27 mouse cellular contexts compared by ENCODE assay signal in genomic region chr7:113556138-113556537, GRCm38 (mm10). TPM values are rescaled to one million over a fixed set of nuclear protein-coding genes. Genes with fewer than 3 reads are reported as not detected.
DNase-seq lines count a peak whose midpoint lies in the region; ATAC-seq and TF ChIP-seq lines count a peak whose summit lies in the region.
"Had no signal": no experiment of that assay in that cellular context is flagged by ENCODE, and none has a peak within 500 bp of the region (broad histone marks: within the 10 kb centered on the region; RNA-seq: fewer than 3 reads in every experiment).

No protein-coding gene starts in this region.

- ATAC-seq in megakaryocyte, adult 5-6 weeks (ENCODE audit: poor library complexity, severe bottlenecking): peak; percentile 56
- ATAC-seq: CD4-positive, CD25-positive, alpha-beta regulatory T cell, adult 4 months; forebrain, postnatal 0 days; hindbrain, postnatal 0 days; intestine, embryonic 16.5 days; Patski had no signal

- TF ChIP-seq POLR2A in spleen, adult 2 months (IDR thresholded peaks at IDR 0.05; ENCODE audit: low read depth, low read length): no peak
- no peak for TF ChIP-seq POLR2A in bone marrow macrophage, adult 2 months (IDR thresholded peaks at IDR 0.05; ENCODE audit: borderline replicate concordance, low read depth, low read length)

- no peak for DNase-seq in spleen, adult 2 months (ENCODE audit: low read depth in 1 of 2, low spot score in 2 of 2)
- no peak for DNase-seq in spleen, postnatal 14 days (ENCODE audit: low spot score in 2 of 2)
- DNase-seq in retina, postnatal 1 day: no peak
- DNase-seq in embryo, embryonic 9.5 days (ENCODE audit: extremely low spot score): no peak
- DNase-seq in lung, postnatal 36 days: no peak
- DNase-seq: adrenal gland, postnatal 36 days; cerebellum, adult 11 months; cerebellum, adult 9-10 months; forebrain, postnatal 0 days; gastrocnemius, postnatal 14 days; heart, adult 11 months; kidney, adult 8-10 months; kidney, postnatal 4 days; midbrain, embryonic 14.5 days had no signal

- H3K27ac ChIP-seq in spleen, adult 2 months (ENCODE audit: insufficient read depth, low read length): peak overlapping the region; percentile 15; the same call in 1 of the 2 replicates
- peak overlapping the region; percentile 13; the same call in 1 of the 2 replicates for H3K27ac ChIP-seq in bone marrow macrophage, adult 2 months (ENCODE audit: insufficient read depth, low read depth, low read length)
- H3K27ac ChIP-seq: forebrain, embryonic 12.5 days; heart, embryonic 10.5 days; heart, embryonic 15.5 days; hindbrain, embryonic 12.5 days; hindbrain, postnatal 0 days; kidney, postnatal 0 days; limb, embryonic 13.5 days; lung, embryonic 15.5 days had no signal

- H3K4me3 ChIP-seq in spleen, adult 2 months (ENCODE audit: extremely low read depth, insufficient read depth, insufficient read length): no peak overlapping the region
- H3K4me3 ChIP-seq in bone marrow macrophage, adult 2 months (ENCODE audit: insufficient read depth, low read length): no peak overlapping the region
- H3K4me3 ChIP-seq: forebrain, embryonic 12.5 days; heart, embryonic 10.5 days; heart, embryonic 15.5 days; hindbrain, embryonic 12.5 days; limb, embryonic 13.5 days; lung, embryonic 15.5 days had no signal

- peaks cover 7% of the 10 kb centered on the region for H3K36me3 ChIP-seq in spleen, adult 2 months (ENCODE audit: control insufficient read depth, insufficient read depth, low read length)

- H3K27me3 ChIP-seq in spleen, adult 2 months (ENCODE audit: control insufficient read depth, insufficient read depth, low read length): no peaks in the 10 kb centered on the region
- H3K27me3 ChIP-seq: forebrain, embryonic 12.5 days; heart, embryonic 15.5 days; hindbrain, embryonic 12.5 days; limb, embryonic 13.5 days; lung, embryonic 15.5 days; Patski had no signal

- H3K4me1 ChIP-seq in spleen, adult 2 months (ENCODE audit: control insufficient read depth, insufficient read depth, insufficient read length): peaks cover 5% of the 10 kb centered on the region
- peaks cover 16% of the 10 kb centered on the region for H3K4me1 ChIP-seq in bone marrow macrophage, adult 2 months (ENCODE audit: control insufficient read depth, insufficient read depth, low read length)
- H3K4me1 ChIP-seq: forebrain, embryonic 12.5 days; heart, embryonic 10.5 days; heart, embryonic 15.5 days; hindbrain, embryonic 12.5 days; limb, embryonic 13.5 days; lung, embryonic 15.5 days had no signal

- WGBS in spleen, adult 2 months: 17% methylated on average over 1 of the region's 1 CpGs

- no peak for TF ChIP-seq CTCF in spleen, adult 2 months (IDR thresholded peaks at IDR 0.05; ENCODE audit: extremely low read depth, insufficient read depth, insufficient read length, insufficient replicate concordance)
- TF ChIP-seq CTCF in bone marrow macrophage, adult 2 months (IDR thresholded peaks at IDR 0.05; ENCODE audit: low read depth, low read length): no peak

RNA-seq across cellular contexts. Expression of gene Far1, which starts 42.5 kb away (rescaled TPM):
- polyA plus RNA-seq in spleen, adult 2 months (2012; rRNA removed): 7.7 and 8.3 TPM in 2 replicates
- polyA plus RNA-seq in bone marrow macrophage, adult 2 months (2012; ENCODE audit: insufficient read depth, insufficient read length, missing spikeins): 97.2 and 101 TPM in 2 replicates
- 228 and 233 TPM in 2 replicates for total RNA-seq in megakaryocyte, adult 5-6 weeks (2015)
- 225 and 231 TPM in 2 replicates for total RNA-seq in megakaryocyte, adult 5-6 weeks (2017)

Comparison
In these comparisons a context has a peak if more than half of its experiments do, and no peak if none do; other contexts are left out.
1. RNA of gene Far1, which starts 42.5 kb away (polyA plus RNA-seq): 97.2 to 101 TPM in bone marrow macrophage, adult 2 months; 7.7 to 8.3 TPM in spleen, adult 2 months; every median in the first group is over 10 times any median in the second.